Mouse (Mus musculus): Measurements from ENCODE around the gene Mier3.
"Not testable (repeated sequence)": the region's sequence is repeated elsewhere in the genome, so short reads cannot be mapped to it uniquely, and the experiment has no call there.

Mier3 gene

DNA sequence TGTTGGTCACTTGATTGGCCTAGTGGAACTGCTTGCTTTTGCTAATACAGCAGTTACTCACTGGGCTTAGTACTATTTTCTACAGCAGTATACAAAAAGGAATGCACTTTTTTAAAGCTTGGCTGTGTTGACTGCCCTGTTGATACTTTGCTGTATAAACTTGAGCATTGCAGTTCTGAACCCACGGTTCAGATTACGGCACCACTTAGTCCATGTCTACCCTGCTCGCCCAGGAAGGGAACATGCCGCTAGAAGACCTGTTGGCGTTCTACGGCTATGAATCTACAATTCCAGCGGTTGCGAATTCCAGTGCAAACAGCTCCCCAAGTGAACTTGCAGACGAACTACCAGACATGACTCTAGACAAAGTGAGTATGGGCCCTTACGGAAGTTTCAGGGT is 22.6 kb downstream of the Mier3 start:
- no peak for DNase-seq (ENCODE audit: low read depth)

- not testable (repeated sequence) for DNase-seq (ENCODE audit: low read depth)
Observed at GRCm38 (mm10) chr13:111703952-111704351, 23.2 kb downstream of the Mier3 start.

DNA sequence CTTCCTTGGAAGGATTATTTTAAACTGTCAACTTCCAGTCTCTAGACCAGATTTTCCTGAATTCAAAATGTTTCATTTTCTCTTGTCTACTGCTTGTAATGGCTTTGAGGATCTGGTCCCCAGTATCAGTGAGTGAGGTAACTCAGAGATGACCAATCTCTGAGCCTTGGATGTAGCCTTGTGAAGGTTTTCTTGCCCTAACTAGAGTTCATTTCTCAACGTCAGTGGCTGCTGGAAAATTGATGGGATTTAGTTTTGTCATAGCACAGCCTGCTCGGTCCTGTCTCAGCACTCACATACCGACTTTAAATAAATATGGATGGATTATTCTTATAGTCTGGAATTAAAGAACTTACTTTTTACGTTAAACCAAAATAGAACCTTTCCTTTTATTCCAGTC is 29.8 kb downstream of the Mier3 start:
- no peak for DNase-seq (ENCODE audit: low read depth)

DNA sequence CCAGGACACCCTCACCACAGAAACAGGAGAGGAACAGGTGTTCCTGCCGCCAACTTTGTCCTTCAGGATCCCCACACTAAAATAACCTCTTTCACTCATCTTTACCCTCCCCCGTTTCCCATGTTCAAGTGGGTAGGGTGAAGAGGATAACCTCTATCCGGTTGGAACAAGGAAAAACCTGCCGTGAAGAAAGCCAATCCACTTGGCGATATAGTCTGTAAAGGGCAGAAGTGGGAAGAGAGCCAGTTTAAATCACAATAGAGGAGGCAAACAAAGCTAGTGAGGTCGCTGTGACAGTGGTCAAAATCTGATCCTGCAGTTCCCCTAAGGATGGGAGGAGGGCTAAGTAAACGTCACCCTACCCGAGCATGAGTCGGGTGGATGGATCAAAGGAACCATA is 38.9 kb downstream of the Mier3 start:
- no peak for DNase-seq (ENCODE audit: low read depth)

DNA sequence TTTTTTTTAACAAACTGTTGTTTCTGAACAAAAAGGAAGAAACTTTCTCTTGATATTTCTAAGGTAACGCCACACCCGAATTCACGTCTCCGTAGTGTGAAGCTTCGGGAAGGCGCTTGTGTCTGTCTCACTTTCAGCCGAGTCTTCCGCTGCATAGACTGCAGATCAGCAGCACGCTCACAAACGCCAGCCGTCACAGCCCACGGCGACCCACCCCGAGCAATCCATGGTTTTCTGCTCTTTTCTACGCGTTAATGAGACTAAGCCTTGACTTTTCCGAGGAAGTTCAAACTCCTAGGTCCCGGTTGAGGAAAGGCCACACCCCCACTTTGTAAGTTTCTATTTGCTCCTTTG is 44.0 kb downstream of the Mier3 start:
- DNase-seq (ENCODE audit: low read depth) = no peak

- peak; percentile 98 for DNase-seq (ENCODE audit: low read depth)
Observed at GRCm38 (mm10) chr13:111725165-111726077, 44.6 kb downstream of the Mier3 start.

DNA sequence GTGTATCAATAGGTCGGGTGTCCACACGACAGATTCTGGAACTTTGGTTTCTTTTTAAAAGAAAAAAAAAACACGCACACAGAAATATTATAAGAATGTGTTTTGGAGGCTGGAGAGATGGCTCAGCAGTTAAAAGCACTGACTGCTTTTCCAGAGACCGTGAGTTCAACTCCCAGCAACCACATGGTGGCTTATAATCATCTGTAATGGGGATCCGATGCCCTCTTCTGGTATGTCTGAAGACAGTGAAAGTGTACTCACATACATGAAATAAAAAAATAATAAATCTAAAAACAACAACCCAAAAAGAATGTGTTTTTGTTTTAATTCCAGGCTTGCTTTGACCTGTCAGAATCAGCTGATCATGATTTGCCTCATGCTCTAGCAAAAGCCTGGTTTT is 46.1 kb downstream of the Mier3 start:
- DNase-seq (ENCODE audit: low read depth) = no peak

DNA sequence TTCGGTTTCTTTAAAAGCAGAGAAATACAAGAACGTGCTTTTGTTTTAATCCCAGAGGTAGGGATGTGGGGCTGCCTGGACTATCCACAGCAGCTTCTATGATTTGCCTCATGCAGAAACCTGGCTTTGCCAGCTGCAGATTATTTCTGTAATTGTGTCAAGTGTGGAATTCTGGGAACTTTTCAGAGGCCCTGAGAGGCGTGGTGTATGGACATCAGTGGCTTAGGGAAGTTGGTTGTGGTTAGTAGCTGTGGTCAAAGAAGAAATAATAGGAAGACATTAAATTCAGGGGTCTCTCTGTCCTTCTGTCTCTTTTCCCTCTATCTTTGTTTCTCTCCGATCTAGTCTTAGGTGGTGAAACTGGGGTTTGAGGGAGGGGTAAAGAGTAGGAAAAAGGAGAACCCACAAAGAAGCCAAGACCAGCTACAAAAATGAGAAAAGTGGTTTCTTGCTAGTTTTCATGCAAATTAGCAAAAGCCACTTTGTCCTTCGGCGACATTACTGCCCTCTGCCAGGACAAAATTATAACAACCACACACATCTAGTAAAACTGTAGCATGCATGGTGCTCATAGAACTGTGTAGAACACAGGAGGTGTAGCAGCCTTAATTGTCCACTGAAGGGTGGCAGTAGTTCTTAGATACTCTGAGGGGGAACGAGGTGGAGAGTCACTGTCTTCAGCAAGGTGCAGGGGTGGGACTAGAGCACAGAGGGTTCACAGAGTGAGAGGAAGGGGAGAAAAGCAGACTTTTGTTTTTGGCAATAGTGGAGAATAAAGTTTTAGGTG is 60.6 kb downstream of the Mier3 start:
- no peak for DNase-seq (ENCODE audit: low read depth)

GRCm38 (mm10) chr13:111741991-111742615 is 61.3 kb downstream of the Mier3 start:
- DNase-seq (ENCODE audit: low read depth) = peak; percentile 82

GRCm38 (mm10) chr13:111744233-111745000 is 63.6 kb downstream of the Mier3 start:
- no peak for DNase-seq (ENCODE audit: low read depth)

DNA sequence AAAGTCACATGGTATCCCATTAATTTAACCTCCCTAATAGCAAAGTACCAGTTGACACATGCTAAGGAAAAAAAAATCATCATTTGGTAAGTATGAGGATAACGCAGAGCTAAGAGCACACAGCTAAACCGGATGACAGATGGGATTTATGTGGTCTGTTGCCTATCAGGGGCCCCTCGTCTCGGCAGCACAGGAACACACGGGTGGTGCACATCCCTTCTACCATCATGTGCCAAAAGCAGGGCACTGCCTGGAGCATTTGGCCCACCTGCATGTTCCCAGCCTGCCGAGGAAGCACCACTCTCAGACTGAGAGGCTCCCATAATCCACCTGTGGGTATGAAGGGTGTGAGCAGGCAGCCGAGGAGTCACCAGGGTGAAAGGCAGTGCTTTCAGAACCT is 64.4 kb downstream of the Mier3 start:
- DNase-seq (ENCODE audit: low read depth) = no peak

- no peak for DNase-seq (ENCODE audit: low read depth)
Observed at GRCm38 (mm10) chr13:111746831-111747230, 66.1 kb downstream of the Mier3 start.

DNA sequence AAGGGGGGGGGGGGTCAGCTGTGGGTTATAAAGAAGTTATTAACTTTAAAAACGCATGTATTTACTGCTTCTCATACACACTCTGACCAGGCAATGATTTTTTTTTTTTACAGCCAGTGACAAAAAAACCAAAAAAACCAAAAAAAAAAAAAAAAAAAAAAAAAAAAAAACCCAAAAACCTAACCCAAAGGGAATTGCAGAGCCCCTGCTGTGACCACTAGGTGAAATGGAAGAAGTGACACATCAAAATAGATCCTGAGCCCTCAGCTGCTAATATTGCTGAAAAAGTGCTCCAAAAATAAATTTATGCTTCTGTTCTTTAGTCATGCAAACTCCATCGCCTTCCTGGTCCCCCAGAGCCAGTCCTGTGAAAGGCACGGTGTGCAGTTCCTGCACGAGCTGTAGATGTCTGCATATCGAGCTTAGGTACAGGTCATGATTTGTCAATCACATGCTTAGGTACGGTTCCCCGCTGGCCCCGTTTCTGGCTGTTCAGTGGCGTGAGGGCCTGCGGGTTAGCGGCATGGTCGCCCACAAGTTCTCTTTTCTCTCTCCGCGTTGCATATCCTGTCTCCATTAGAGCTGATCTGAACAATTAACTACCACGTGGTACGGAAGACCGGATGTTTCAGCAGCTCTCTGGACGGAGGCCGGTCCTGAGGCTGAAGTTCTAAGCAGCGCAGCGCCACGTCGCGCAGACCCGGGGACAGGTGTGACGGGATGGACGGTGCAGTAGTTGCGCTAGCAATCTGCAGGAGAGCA is 67.7 kb downstream of the Mier3 start:
- no peak for DNase-seq (ENCODE audit: low read depth)

DNA sequence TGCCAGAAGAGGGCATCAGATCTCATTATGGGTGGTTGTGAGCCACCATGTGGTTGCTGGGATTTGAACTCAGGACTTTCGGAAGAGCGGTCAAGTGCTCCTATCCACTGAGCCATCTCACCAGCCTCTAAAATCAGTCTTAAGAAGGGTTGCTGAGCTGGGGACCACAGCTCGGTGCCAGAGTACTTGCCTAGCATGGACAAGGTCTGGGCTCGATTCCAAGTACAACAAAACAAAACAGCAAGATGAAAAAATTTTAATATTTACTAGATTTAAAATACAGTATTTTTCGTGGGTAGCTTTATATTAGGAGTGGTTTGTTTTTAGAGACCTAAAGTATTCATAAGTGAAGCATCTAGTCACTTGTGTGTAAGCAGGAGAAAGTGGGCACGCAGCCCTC is 72.5 kb downstream of the Mier3 start:
- no peak for DNase-seq (ENCODE audit: low read depth)

- DNase-seq (ENCODE audit: low read depth) = no peak
Observed at GRCm38 (mm10) chr13:111755377-111755776, 74.6 kb downstream of the Mier3 start.

GRCm38 (mm10) chr13:111755937-111756336 is 75.2 kb downstream of the Mier3 start:
- no peak for DNase-seq (ENCODE audit: low read depth)

DNA sequence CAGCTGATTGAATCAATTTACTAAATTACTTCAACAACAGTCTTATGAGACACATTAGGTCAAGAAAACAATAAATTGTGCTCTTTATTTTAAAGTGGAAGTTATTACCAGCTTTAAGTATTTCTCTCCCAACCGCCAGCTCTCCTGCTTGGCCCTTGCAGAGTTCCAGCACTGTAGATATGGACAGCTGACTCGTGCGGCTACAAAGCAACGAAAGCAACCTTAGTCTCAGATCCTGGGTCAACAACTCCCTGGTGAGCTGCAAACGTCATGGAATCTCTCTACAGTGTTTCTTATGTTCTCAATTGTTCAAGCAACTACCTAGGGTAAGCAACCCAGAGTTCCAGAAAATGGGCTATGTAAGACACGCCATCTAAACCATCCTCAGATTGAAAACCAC is 76.2 kb downstream of the Mier3 start:
- DNase-seq (ENCODE audit: low read depth) = no peak

DNA sequence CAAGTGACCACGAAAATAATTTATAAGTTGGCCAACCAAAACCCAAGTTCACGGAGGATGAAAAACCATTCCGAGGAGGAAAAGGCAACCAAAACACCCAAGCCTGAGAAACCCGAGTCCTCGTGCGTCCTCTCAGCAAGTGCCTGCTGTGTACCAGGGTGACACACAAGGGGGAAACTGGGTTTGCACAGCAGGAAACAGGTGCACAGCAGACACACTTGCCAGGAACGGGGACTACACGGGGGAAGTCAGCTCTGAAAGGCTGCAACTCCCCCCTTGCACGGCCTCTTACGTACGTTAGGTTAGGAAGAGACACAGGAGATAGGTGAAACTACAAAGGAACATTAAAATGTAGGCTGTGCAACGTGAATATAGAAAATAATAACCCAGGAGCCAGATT is 81.7 kb downstream of the Mier3 start:
- DNase-seq (ENCODE audit: low read depth) = no peak
